Mouse (Mus musculus): ENCODE measurements at regions not wholly inside any gene's neighbourhood (a gene's known extent, or its start where the extent isn't known, plus 50 kb on each side); places are given as distances from the start of the nearest gene placed in this dataset.

DNA sequence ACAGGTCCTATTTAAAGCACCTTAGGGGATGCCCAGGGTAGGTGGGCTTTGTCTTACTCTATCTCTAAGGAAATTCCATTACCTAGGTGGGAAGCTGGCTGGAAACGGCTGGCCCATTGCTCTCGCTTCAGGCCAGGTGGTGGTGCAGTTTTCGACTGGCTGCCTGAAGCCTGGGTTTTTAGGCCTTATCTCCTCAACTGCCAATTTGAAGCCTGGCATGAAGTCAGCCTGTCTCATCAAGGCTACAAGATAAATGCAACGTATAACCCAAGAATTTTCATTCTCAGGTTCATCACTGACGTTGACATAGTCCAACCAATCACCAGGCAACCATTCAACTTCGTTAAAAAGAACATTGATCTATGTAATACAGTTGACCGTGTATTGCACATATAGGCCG is 417.3 kb upstream of the Gm6657 start:
- TF ChIP-seq CTCF (IDR thresholded peaks at IDR 0.05; ENCODE audit: borderline replicate concordance, control insufficient read depth, extremely low read depth, insufficient read depth, low read length, poor library complexity), result no peak
- no peak for TF ChIP-seq POLR2A (IDR thresholded peaks at IDR 0.05; ENCODE audit: control insufficient read depth, extremely low read depth, insufficient read depth, low read length, poor library complexity)
